Mouse (Mus musculus) cortical plate, adult 2 months (tissue): ENCODE data around the gene Fam131a. TPM values are rescaled to one million over a fixed set of nuclear protein-coding genes. Genes with fewer than 3 reads are reported as not detected.

Experiments
- H3K27ac ChIP-seq: fragments of 200-500 bp; 2 replicates; pipeline ENCODE4 v1.5.1; 2012; ENCODE audit warnings: low read length, control low read depth, inconsistent platforms; ENCODE audit not compliant: insufficient read depth
- H3K4me1 ChIP-seq: fragments of 200-500 bp; 2 replicates; pipeline ENCODE4 v1.6.1; 2011; ENCODE audit warnings: low read length; ENCODE audit not compliant: control insufficient read depth, insufficient read depth
- H3K4me3 ChIP-seq: fragments of 200-500 bp; 2 replicates; pipeline ENCODE4 v1.5.1; 2011; ENCODE audit warnings: mild to moderate bottlenecking, low read length, control low read depth; ENCODE audit not compliant: insufficient read depth
- CTCF ChIP-seq: fragments of 200-500 bp; IDR thresholded peaks from 2 replicates; pipeline ENCODE4 v1.5.1; 2011; ENCODE audit warnings: mild to moderate bottlenecking, control low read depth, low read length; ENCODE audit not compliant: insufficient read depth; ENCODE audit errors: extremely low read depth
- POLR2A ChIP-seq: fragments of 200-500 bp; IDR thresholded peaks from 2 replicates; pipeline ENCODE4 v1.6.1; 2011; ENCODE audit warnings: mild to moderate bottlenecking, low read length, control low read depth; ENCODE audit not compliant: insufficient read depth; ENCODE audit errors: extremely low read depth
- polyA plus RNA-seq: library from polyadenylated mRNA; depleted of rRNA; stranded (reverse); fragments of >200 nt; gene quantifications from 2 replicates; pipeline ENCODE4 v1.2.3, GENCODE M21; 2012

The Fam131a gene
- polyA plus RNA-seq, 1 experiment: 316 TPM

- Histone ChIP-seq H3K4me1 (peaks cover 1% of the 10 kb centered on the region; the same call in 1 of the 2 replicates), H3K27ac (no peak overlapping the region), H3K4me3 (peak overlapping the region; percentile 72)
- TF ChIP-seq POLR2A (no peak), CTCF (no peak)
These were observed 22.1 kb downstream of the Fam131a start for GRCm38 (mm10) chr16:20715161-20715560.

GRCm38 (mm10) chr16:20715566-20715965, 22.5 kb downstream of the Fam131a start:
- H3K27ac ChIP-seq: peak overlapping the region; percentile 88
- TF ChIP-seq CTCF (no peak), POLR2A (no peak)

GRCm38 (mm10) chr16:20715976-20716840, 23.2 kb downstream of the Fam131a start:
- H3K4me1 ChIP-seq: peaks cover 1% of the 10 kb centered on the region; the same call in 1 of the 2 replicates
- no peak for TF ChIP-seq CTCF
- TF ChIP-seq POLR2A: peak; percentile 43; the same call in 1 of the 2 replicates
- peak overlapping the region; percentile 88 for H3K27ac ChIP-seq
- H3K4me3 ChIP-seq: peak overlapping the region; percentile 72

More at GRCm38 (mm10) chr16:20715566-20715965, 22.5 kb downstream of the Fam131a start:
- Histone ChIP-seq H3K4me1 (peaks cover 1% of the 10 kb centered on the region; the same call in 1 of the 2 replicates), H3K4me3 (peak overlapping the region; percentile 72)

DNA sequence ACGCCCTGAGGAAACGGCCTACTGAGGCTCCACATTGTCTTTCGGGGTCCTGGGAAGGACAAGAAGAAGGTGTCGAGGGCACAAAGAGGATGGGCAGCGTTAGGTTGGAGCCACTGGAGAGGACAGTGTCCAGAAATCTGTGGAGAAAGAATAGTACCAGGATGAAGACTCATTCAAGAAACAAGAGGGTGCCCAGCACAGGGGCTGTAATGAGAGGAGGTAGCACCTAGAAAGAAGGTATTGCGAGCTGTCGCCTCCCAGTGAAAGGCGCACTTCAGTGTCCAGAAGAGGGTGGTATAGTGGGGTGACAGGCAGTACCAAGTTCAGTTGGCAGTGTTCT, 23.8 kb downstream of the Fam131a start:
- Histone ChIP-seq H3K4me1 (peaks cover 1% of the 10 kb centered on the region; the same call in 1 of the 2 replicates), H3K4me3 (peak overlapping the region; percentile 72), H3K27ac (peak overlapping the region; percentile 81)
- TF ChIP-seq POLR2A: no peak
- 0 out of 2 replicates have a peak, but pooled peaks have one; percentile 4 for TF ChIP-seq CTCF

DNA sequence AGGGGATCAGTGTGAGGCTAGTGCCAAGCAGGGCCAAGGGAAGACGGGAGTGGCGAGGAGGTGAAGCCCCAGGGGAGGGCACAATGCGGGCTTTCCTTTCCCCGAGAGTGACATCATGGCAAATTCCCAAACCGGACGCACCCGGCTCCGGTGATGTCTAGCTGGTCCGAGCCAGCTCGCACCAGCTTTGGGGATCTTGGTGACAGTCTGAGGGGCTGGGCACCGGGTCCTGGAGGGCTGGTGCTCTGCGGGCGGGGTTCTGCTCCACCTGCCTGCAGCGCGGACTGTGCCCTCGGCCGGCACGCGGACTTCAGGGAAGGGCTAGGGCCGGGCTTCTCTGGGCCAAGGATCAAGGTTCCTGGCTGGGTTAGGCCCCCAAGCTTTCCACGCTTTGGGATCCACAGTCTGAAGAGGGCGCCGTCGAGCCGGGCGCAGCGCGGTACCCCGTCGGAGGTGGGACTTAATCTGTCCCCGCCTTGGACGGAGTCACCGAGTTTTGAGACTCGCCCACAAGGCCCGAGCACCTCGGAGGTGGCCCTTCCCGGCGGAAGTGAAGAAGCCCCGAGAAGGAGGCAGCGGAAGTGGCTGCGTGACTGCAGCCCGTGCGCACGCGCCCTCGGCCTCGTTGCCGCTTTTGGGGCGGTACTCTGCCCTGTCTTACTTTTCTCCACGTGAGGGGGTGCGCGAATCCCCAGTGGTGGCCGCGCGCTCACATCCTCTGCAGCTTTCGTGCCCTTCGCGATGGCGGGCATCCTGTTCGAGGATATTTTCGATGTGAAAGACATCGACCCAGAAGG, 24.3 kb downstream of the Fam131a start, which contains the start of the genes Polr2h and Clcn2:
Polr2h (plus strand) TSS at position 485 of the 797 bp plus-strand sequence.
Clcn2 (minus strand) TSS at position 566 of the 797 bp plus-strand sequence.
- Histone ChIP-seq H3K4me3 (peak within 1 kb of the TSS; percentile 72), H3K27ac (peak within 1 kb of the TSS; percentile 88), H3K4me1 (peaks cover 1% of the 10 kb centered on the region; the same call in 1 of the 2 replicates)
- TF ChIP-seq CTCF: peak; percentile 40
- peak; percentile 54 for TF ChIP-seq POLR2A

GRCm38 (mm10) chr16:20717978-20718670, 25.1 kb downstream of the Fam131a start:
- peaks cover 1% of the 10 kb centered on the region; the same call in 1 of the 2 replicates for H3K4me1 ChIP-seq
- no peak overlapping the region for H3K27ac ChIP-seq
- TF ChIP-seq POLR2A: no peak
- no peak for TF ChIP-seq CTCF
- H3K4me3 ChIP-seq: peak overlapping the region; percentile 72

DNA sequence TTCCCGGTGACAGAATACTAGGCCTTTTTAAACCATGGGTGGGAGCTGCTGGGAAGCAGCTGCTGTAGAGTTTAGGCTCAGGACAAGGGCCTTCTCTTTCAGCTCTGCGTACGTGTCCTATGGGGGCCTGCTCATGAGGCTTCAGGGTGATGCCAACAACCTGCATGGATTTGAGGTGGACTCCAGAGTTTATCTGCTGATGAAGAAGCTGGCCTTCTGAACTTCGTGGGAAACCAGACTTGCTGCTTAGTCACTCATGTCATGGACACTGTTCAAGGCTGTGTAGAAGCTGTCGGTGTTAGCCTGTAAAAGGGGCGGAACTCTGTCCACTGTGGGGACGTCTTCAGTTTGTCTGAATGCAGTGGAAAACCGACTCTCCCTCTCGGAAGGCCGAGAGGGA, 28.8 kb downstream of the Fam131a start:
- no peaks in the 10 kb centered on the region for H3K4me1 ChIP-seq
- no peak overlapping the region for H3K4me3 ChIP-seq
- no peak overlapping the region for H3K27ac ChIP-seq
- TF ChIP-seq CTCF: no peak
- no peak for TF ChIP-seq POLR2A

GRCm38 (mm10) chr16:20722736-20723135, 29.7 kb downstream of the Fam131a start:
- no peak overlapping the region for H3K4me3 ChIP-seq
- TF ChIP-seq CTCF (no peak), POLR2A (no peak)
- no peaks in the 10 kb centered on the region for H3K4me1 ChIP-seq
- no peak overlapping the region for H3K27ac ChIP-seq

DNA sequence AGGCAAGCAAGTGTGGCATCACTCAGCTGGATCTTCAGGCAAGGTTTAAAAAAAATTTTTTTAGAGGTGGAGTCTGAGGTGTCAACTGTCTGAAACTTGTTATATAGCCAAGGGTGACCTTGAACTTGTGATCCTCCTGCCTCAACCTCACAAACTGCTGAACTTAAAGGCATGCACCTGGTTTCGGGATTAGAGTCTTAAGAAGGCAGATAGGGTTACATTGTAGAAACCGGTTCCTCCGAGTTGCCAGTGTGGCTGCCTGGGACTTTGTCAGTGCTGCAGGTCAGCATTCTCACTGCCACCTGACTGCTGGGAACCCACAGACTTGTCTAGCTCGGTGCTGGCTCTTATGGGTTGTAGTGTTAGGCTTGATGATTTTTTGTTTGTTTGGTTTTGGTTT, 30.2 kb downstream of the Fam131a start:
- Histone ChIP-seq H3K4me3 (no peak overlapping the region), H3K27ac (no peak overlapping the region), H3K4me1 (no peaks in the 10 kb centered on the region)
- TF ChIP-seq CTCF: no peak
- TF ChIP-seq POLR2A: no peak
